In genomic region chr15:98664042-98664907, GRCm38 (mm10) we compare ENCODE assay signal across 11 mouse cellular contexts. TPM values are rescaled to one million over a fixed set of nuclear protein-coding genes. Genes with fewer than 3 reads are reported as not detected.
DNase-seq lines count a peak whose midpoint lies in the region; ATAC-seq and TF ChIP-seq lines count a peak whose summit lies in the region.
"Had no signal": no experiment of that assay in that cellular context is flagged by ENCODE, and none has a peak within 500 bp of the region (broad histone marks: within the 10 kb centered on the region; RNA-seq: fewer than 3 reads in every experiment).

No protein-coding gene starts in this region.

- H3K36me3 ChIP-seq in forebrain, postnatal 0 days (ENCODE audit: insufficient read depth): peaks cover 4% of the 10 kb centered on the region; the same call in 1 of the 2 replicates
- no peaks in the 10 kb centered on the region; the same call in 1 of the 2 replicates for H3K36me3 ChIP-seq in forebrain, embryonic 15.5 days
- H3K36me3 ChIP-seq in liver, embryonic 14.5 days (replicated peaks; ENCODE audit: control insufficient read depth, insufficient read depth, low read depth): peaks cover 3% of the 10 kb centered on the region; the same call in 1 of the 2 replicates
- peaks cover 4% of the 10 kb centered on the region for H3K36me3 ChIP-seq in liver, embryonic 11.5 days (ENCODE audit: control insufficient read depth, insufficient read depth, low read length)

- no peak for ATAC-seq in forebrain, postnatal 0 days
- no peak for ATAC-seq in forebrain, embryonic 15.5 days (replicated peaks)
- ATAC-seq in liver, embryonic 14.5 days (ENCODE audit: insufficient read depth): no peak
- no peak for ATAC-seq in liver, embryonic 11.5 days (replicated peaks; ENCODE audit: low FRiP score)

- H3K4me3 ChIP-seq in forebrain, postnatal 0 days (ENCODE audit: low read depth, low read length): no peak overlapping the region
- H3K4me3 ChIP-seq in forebrain, embryonic 15.5 days: no peak overlapping the region
- H3K4me3 ChIP-seq in liver, embryonic 14.5 days (ENCODE audit: insufficient read depth in 1 of 2, low read depth in 2 of 2, low read length in 2 of 2): no peak overlapping the region
- no peak overlapping the region for H3K4me3 ChIP-seq in liver, embryonic 11.5 days (ENCODE audit: low read depth, low read length)

- DNase-seq in forebrain, postnatal 0 days: peak; percentile 51
- DNase-seq in liver, embryonic 14.5 days (ENCODE audit: low read depth in 3 of 3, low spot score in 3 of 3): no peak
- no peak for DNase-seq in liver, embryonic 11.5 days (ENCODE audit: low spot score)
- DNase-seq in MN1 (ENCODE audit: low spot score): peak; percentile 71
- DNase-seq in lung, postnatal 36 days: peak; percentile 56
- DNase-seq in layer of hippocampus, adult 9-11 months: no peak
- DNase-seq in gastrocnemius, adult 8-10 months (ENCODE audit: low spot score in 2 of 2): no peak
- DNase-seq: kidney, adult 11 months had no signal

- TF ChIP-seq EP300 in liver, embryonic 14.5 days (IDR thresholded peaks at IDR 0.05; ENCODE audit: low read depth): no peak

- peak; percentile 59 for TF ChIP-seq CTCF in forebrain, postnatal 0 days (IDR thresholded peaks at IDR 0.05; ENCODE audit: low read depth)
- peak; percentile 34; the same call in 1 of the 2 replicates for TF ChIP-seq CTCF in liver, embryonic 14.5 days (IDR thresholded peaks at IDR 0.05; ENCODE audit: low read depth)

- no peak overlapping the region for H3K4me2 ChIP-seq in forebrain, postnatal 0 days (ENCODE audit: low read depth)
- H3K4me2 ChIP-seq in forebrain, embryonic 15.5 days (replicated peaks): no peak overlapping the region
- H3K4me2 ChIP-seq in liver, embryonic 14.5 days (ENCODE audit: low read depth): no peak overlapping the region
- H3K4me2 ChIP-seq in liver, embryonic 11.5 days: no peak overlapping the region

- H3K9ac ChIP-seq in forebrain, postnatal 0 days: no peak overlapping the region
- H3K9ac ChIP-seq in forebrain, embryonic 15.5 days (replicated peaks): no peak overlapping the region
- no peak overlapping the region for H3K9ac ChIP-seq in liver, embryonic 14.5 days (replicated peaks)
- no peak overlapping the region for H3K9ac ChIP-seq in liver, embryonic 11.5 days (ENCODE audit: low read depth, low read length)

- peaks cover 5% of the 10 kb centered on the region; the same call in 1 of the 2 replicates for H3K4me1 ChIP-seq in forebrain, postnatal 0 days (ENCODE audit: insufficient read depth)
- H3K4me1 ChIP-seq in forebrain, embryonic 15.5 days: peaks cover 14% of the 10 kb centered on the region
- H3K4me1 ChIP-seq in liver, embryonic 14.5 days (replicated peaks; ENCODE audit: control insufficient read depth in 2 of 2, insufficient read depth in 2 of 2, low read length in 1 of 2): peaks cover 0 to 4% of the 10 kb centered on the region in 2 experiments; a peak in 1 of 4 replicates
- no peaks in the 10 kb centered on the region; the same call in 1 of the 2 replicates for H3K4me1 ChIP-seq in liver, embryonic 11.5 days (replicated peaks; ENCODE audit: control insufficient read depth, insufficient read depth, low read length)

- 81% methylated on average over 11 of the region's 11 CpGs for WGBS in forebrain, postnatal 0 days
- 82% methylated on average over 11 of the region's 11 CpGs for whole genome bisulfite sequencing in forebrain, embryonic 15.5 days
- WGBS in liver, embryonic 14.5 days (ENCODE audit: insufficient replicate concordance): 63% methylated on average over 11 of the region's 11 CpGs
- WGBS in liver, embryonic 11.5 days: 77% methylated on average over 11 of the region's 11 CpGs

- H3K27ac ChIP-seq in forebrain, postnatal 0 days (ENCODE audit: low read depth, low read length): no peak overlapping the region
- H3K27ac ChIP-seq in forebrain, embryonic 15.5 days (replicated peaks): no peak overlapping the region
- no peak overlapping the region for H3K27ac ChIP-seq in liver, embryonic 14.5 days
- H3K27ac ChIP-seq in liver, embryonic 11.5 days (ENCODE audit: low read depth, low read length): no peak overlapping the region

- no peaks in the 10 kb centered on the region for H3K27me3 ChIP-seq in forebrain, postnatal 0 days (ENCODE audit: insufficient read depth, low read length)
- H3K27me3 ChIP-seq in forebrain, embryonic 15.5 days: no peaks in the 10 kb centered on the region
- H3K27me3 ChIP-seq in liver, embryonic 14.5 days (ENCODE audit: control insufficient read depth, insufficient read depth, low read length): no peaks in the 10 kb centered on the region; the same call in 1 of the 2 replicates
- H3K27me3 ChIP-seq in liver, embryonic 11.5 days (replicated peaks; ENCODE audit: control insufficient read depth, insufficient read depth, low read length): 0 out of 2 replicates have a peak, but pooled peaks cover 3% of the 10 kb centered on the region

- no peaks in the 10 kb centered on the region for H3K9me3 ChIP-seq in forebrain, postnatal 0 days (ENCODE audit: low read length)
- H3K9me3 ChIP-seq in forebrain, embryonic 15.5 days: no peaks in the 10 kb centered on the region
- H3K9me3 ChIP-seq in liver, embryonic 14.5 days (ENCODE audit: control insufficient read depth, low read length): no peaks in the 10 kb centered on the region
- no peaks in the 10 kb centered on the region for H3K9me3 ChIP-seq in liver, embryonic 11.5 days (ENCODE audit: control insufficient read depth, low read length)
- H3K9me3 ChIP-seq: G1E had no signal

RNA-seq across cellular contexts. Expression of gene Ddx23, which starts 1.6 kb away (rescaled TPM):
- total RNA-seq in forebrain, postnatal 0 days (2014; rRNA removed): 54.9 and 70.6 TPM in 2 replicates
- 11.9 and 13.8 TPM in 2 replicates for polyA plus RNA-seq in forebrain, postnatal 0 days (2015; fragmentation: Nextera tagmentation; extraction: Ambion mirVana)
- polyA plus RNA-seq in forebrain, embryonic 15.5 days (2015; fragmentation: Nextera tagmentation; extraction: Ambion mirVana): 23.5 and 25.0 TPM in 2 replicates
- 16.5 and 23.4 TPM in 2 replicates for polyA plus RNA-seq in liver, embryonic 14.5 days (2012; rRNA removed)
- 11.0 and 11.7 TPM in 2 replicates for polyA plus RNA-seq in liver, embryonic 14.5 days (2014; fragmentation: Nextera tagmentation; extraction: Ambion mirVana)
- polyA plus RNA-seq in liver, embryonic 11.5 days (2014; fragmentation: Nextera tagmentation; extraction: Ambion mirVana): 18.8 and 19.4 TPM in 2 replicates
- total RNA-seq in gastrocnemius, adult 8-10 months (2022): 10 to 100 TPM; 54.0 to 72.3 (median 63.4) TPM

RNA-seq across cellular contexts. Expression of gene Rnd1, which starts 13.0 kb away (rescaled TPM):
- total RNA-seq in forebrain, postnatal 0 days (2014; rRNA removed): 34.1 and 56.6 TPM in 2 replicates
- polyA plus RNA-seq in forebrain, postnatal 0 days (2015; fragmentation: Nextera tagmentation; extraction: Ambion mirVana): 20.9 and 24.1 TPM in 2 replicates
- polyA plus RNA-seq in forebrain, embryonic 15.5 days (2015; fragmentation: Nextera tagmentation; extraction: Ambion mirVana): 11.0 and 12.8 TPM in 2 replicates
- 0.25 and 0.67 TPM in 2 replicates for polyA plus RNA-seq in liver, embryonic 14.5 days (2012; rRNA removed)
- polyA plus RNA-seq in liver, embryonic 14.5 days (2014; fragmentation: Nextera tagmentation; extraction: Ambion mirVana): 0.24 and 0.63 TPM in 2 replicates
- 0.60 and 0.68 TPM in 2 replicates for polyA plus RNA-seq in liver, embryonic 11.5 days (2014; fragmentation: Nextera tagmentation; extraction: Ambion mirVana)
- 1 to 10 TPM; 1.0 to 2.3 (median 1.1) TPM for total RNA-seq in gastrocnemius, adult 8-10 months (2022)

RNA-seq across cellular contexts. Expression of gene Cacnb3, which starts 33.6 kb away (rescaled TPM):
- total RNA-seq in forebrain, postnatal 0 days (2014; rRNA removed): 191 and 201 TPM in 2 replicates
- polyA plus RNA-seq in forebrain, postnatal 0 days (2015; fragmentation: Nextera tagmentation; extraction: Ambion mirVana): 133 and 139 TPM in 2 replicates
- polyA plus RNA-seq in forebrain, embryonic 15.5 days (2015; fragmentation: Nextera tagmentation; extraction: Ambion mirVana): 134 and 138 TPM in 2 replicates
- 0.85 and 1.5 TPM in 2 replicates for polyA plus RNA-seq in liver, embryonic 14.5 days (2012; rRNA removed)
- 0.27 and 0.42 TPM in 2 replicates for polyA plus RNA-seq in liver, embryonic 14.5 days (2014; fragmentation: Nextera tagmentation; extraction: Ambion mirVana)
- 13.2 TPM in 2 replicates for polyA plus RNA-seq in liver, embryonic 11.5 days (2014; fragmentation: Nextera tagmentation; extraction: Ambion mirVana)
- 1 to 10 TPM in 2 of 4 experiments, under 1 TPM in 2; 0.78 to 1.1 (median 1.0) TPM for total RNA-seq in gastrocnemius, adult 8-10 months (2022)

RNA-seq across cellular contexts. Expression of gene Ccdc65, which starts 43.7 kb away (rescaled TPM):
- 6.1 and 8.2 TPM in 2 replicates for total RNA-seq in forebrain, postnatal 0 days (2014; rRNA removed)
- 5.6 and 10.5 TPM in 2 replicates for polyA plus RNA-seq in forebrain, postnatal 0 days (2015; fragmentation: Nextera tagmentation; extraction: Ambion mirVana)
- polyA plus RNA-seq in forebrain, embryonic 15.5 days (2015; fragmentation: Nextera tagmentation; extraction: Ambion mirVana): 2.3 and 4.3 TPM in 2 replicates
- 0.01 TPM in 1 of 2 replicates, not detected in the other for polyA plus RNA-seq in liver, embryonic 14.5 days (2012; rRNA removed)
- not detected in 2 replicates for polyA plus RNA-seq in liver, embryonic 14.5 days (2014; fragmentation: Nextera tagmentation; extraction: Ambion mirVana)
- polyA plus RNA-seq in liver, embryonic 11.5 days (2014; fragmentation: Nextera tagmentation; extraction: Ambion mirVana): 0.09 and 0.19 TPM in 2 replicates
- total RNA-seq in gastrocnemius, adult 8-10 months (2022): not detected
- total RNA-seq: monocyte, adult 5-6 weeks had no signal
- polyA plus RNA-seq: G1E had no signal

RNA-seq across cellular contexts. Expression of gene Adcy6, which starts 54.4 kb away (rescaled TPM):
- 39.2 and 42.3 TPM in 2 replicates for total RNA-seq in forebrain, postnatal 0 days (2014; rRNA removed)
- 1.9 and 5.4 TPM in 2 replicates for polyA plus RNA-seq in forebrain, postnatal 0 days (2015; fragmentation: Nextera tagmentation; extraction: Ambion mirVana)
- 12.5 and 13.8 TPM in 2 replicates for polyA plus RNA-seq in forebrain, embryonic 15.5 days (2015; fragmentation: Nextera tagmentation; extraction: Ambion mirVana)
- 11.3 and 13.1 TPM in 2 replicates for polyA plus RNA-seq in liver, embryonic 14.5 days (2012; rRNA removed)
- polyA plus RNA-seq in liver, embryonic 14.5 days (2014; fragmentation: Nextera tagmentation; extraction: Ambion mirVana): 4.2 and 5.7 TPM in 2 replicates
- polyA plus RNA-seq in liver, embryonic 11.5 days (2014; fragmentation: Nextera tagmentation; extraction: Ambion mirVana): 8.3 and 12.3 TPM in 2 replicates
- total RNA-seq in gastrocnemius, adult 8-10 months (2022): 10 to 100 TPM; 13.4 to 21.4 (median 19.1) TPM
- total RNA-seq: monocyte, adult 5-6 weeks had no signal
- polyA plus RNA-seq: G1E had no signal

Comparison
In these comparisons a context has a peak if more than half of its experiments do, and no peak if none do; other contexts are left out.
1. DNase-seq: peak in forebrain, postnatal 0 days (single experiment), MN1 (single experiment) and lung, postnatal 36 days (single experiment); none in liver, embryonic 14.5 days (0 of 3), liver, embryonic 11.5 days (single experiment), layer of hippocampus, adult 9-11 months (single experiment) and gastrocnemius, adult 8-10 months (0 of 2).